Mouse (Mus musculus) MEL (cell line): ENCODE data around the gene Gm49711.

Experiments used
- BHLHE40 ChIP-seq: IDR thresholded peaks from 2 replicates; pipeline ENCODE4 v1.6.1; 2012; ENCODE audit warnings: low read depth, mild to moderate bottlenecking, inconsistent platforms, low read length, improper control_type of control experiment, borderline replicate concordance
- CTCF ChIP-seq, 3 experiments: IDR thresholded peaks in 2 of 3; conservative IDR thresholded peaks in 1 of 3; 2 replicates each; pipeline ENCODE4 v1.5.1; 2011 to 2012; ENCODE audit warnings: low read length in 3 of 3, low read depth in 2 of 3, mild to moderate bottlenecking in 2 of 3, improper control_type of control experiment in 1 of 3, inconsistent platforms in 1 of 3, mixed read lengths in 1 of 3, moderate library complexity in 1 of 3; ENCODE audit not compliant: control insufficient read depth in 1 of 3, insufficient read depth in 1 of 3, poor library complexity in 1 of 3, severe bottlenecking in 1 of 3
- EP300 ChIP-seq, 2 experiments: IDR thresholded peaks; 2 replicates each; pipeline ENCODE4 v1.6.1; 2011; ENCODE audit warnings: improper control_type of control experiment in 2 of 2, low read length in 2 of 2, low read depth in 1 of 2, mild to moderate bottlenecking in 1 of 2
- POLR2A ChIP-seq, 2 experiments: IDR thresholded peaks; 2 replicates each; pipeline ENCODE4 v1.6.1; 2011 to 2012; ENCODE audit warnings: low read length in 2 of 2, mild to moderate bottlenecking in 2 of 2, control low read depth in 1 of 2, improper control_type of control experiment in 1 of 2, low read depth in 1 of 2, moderate library complexity in 1 of 2; ENCODE audit not compliant: control insufficient read depth in 1 of 2, insufficient read depth in 1 of 2, poor library complexity in 1 of 2
- SMC3 ChIP-seq: IDR thresholded peaks from 2 replicates; pipeline ENCODE4 v1.6.1; 2011; ENCODE audit warnings: low read depth, low read length, improper control_type of control experiment
- USF1 ChIP-seq: IDR thresholded peaks from 2 replicates; pipeline ENCODE4 v1.6.1; 2014; ENCODE audit warnings: low read depth, mild to moderate bottlenecking, inconsistent platforms, low read length, improper control_type of control experiment, moderate library complexity

GRCm38 (mm10) chr16:92091876-92092275 lies 33.8 kb downstream of the Gm49711 start:
- TF ChIP-seq POLR2A (IDR thresholded peaks at IDR 0.05; ENCODE audit: control insufficient read depth in 1 of 2, insufficient read depth in 1 of 2, low read depth in 1 of 2, low read length in 2 of 2, poor library complexity in 1 of 2) (no peak), USF1 (no peak), EP300 (IDR thresholded peaks at IDR 0.05; ENCODE audit: low read depth in 1 of 2, low read length in 2 of 2) (no peak), BHLHE40 (no peak), CTCF (IDR thresholded peaks at IDR 0.05 in 2 of 3, conservative IDR thresholded peaks at IDR 0.05 in 1 of 3; ENCODE audit: control insufficient read depth in 1 of 3, insufficient read depth in 1 of 3, low read depth in 2 of 3, low read length in 3 of 3, poor library complexity in 1 of 3, severe bottlenecking in 1 of 3) (no peak), SMC3 (no peak)
